Mouse (Mus musculus) thymus, adult 2 months (tissue): ENCODE data around the gene Ifngr2.

Experiments
- CTCF ChIP-seq: fragments of 200-500 bp; IDR thresholded peaks from 2 replicates; pipeline ENCODE4 v1.5.1; 2012; ENCODE audit warnings: mild to moderate bottlenecking, control low read depth, low read length, moderate library complexity, borderline replicate concordance; ENCODE audit not compliant: control insufficient read depth, poor library complexity, insufficient read depth; ENCODE audit errors: extremely low read depth
- POLR2A ChIP-seq: fragments of 200-500 bp; IDR thresholded peaks from 2 replicates; pipeline ENCODE4 v1.6.1; 2012; ENCODE audit warnings: mild to moderate bottlenecking, low read length, control low read depth, moderate library complexity; ENCODE audit not compliant: control insufficient read depth, poor library complexity, insufficient read depth; ENCODE audit errors: extremely low read depth

GRCm38 (mm10) chr16:91585617-91586016 lies 38.7 kb downstream of the Ifngr2 start:
- TF ChIP-seq CTCF, result no peak
- no peak for TF ChIP-seq POLR2A
